Mouse (Mus musculus): Measurements from ENCODE around the gene Ddc. TPM values are rescaled to one million over a fixed set of nuclear protein-coding genes. Genes with fewer than 3 reads are reported as not detected.

The Ddc gene
- total and polyA plus RNA-seq, 3 experiments, result 0.07 to 0.08 TPM; not detected in 1

- no peaks in the 10 kb centered on the region for H3K9me3 ChIP-seq (replicated peaks; ENCODE audit: insufficient read depth, low read length)
- H3K4me1 ChIP-seq (ENCODE audit: control insufficient read depth in 1 of 2, insufficient read depth in 2 of 2, low read length in 2 of 2), result peaks cover 5 to 6% of the 10 kb centered on the region in 2 experiments
- H3K27ac ChIP-seq (ENCODE audit: control insufficient read depth, low read depth, low read length), result peak within 1 kb of the TSS; percentile 97
- peak within 1 kb of the TSS; percentile 92 for H3K9ac ChIP-seq (ENCODE audit: control insufficient read depth, low read depth, low read length, poor library complexity, severe bottlenecking)
- H3K27me3 ChIP-seq (ENCODE audit: control insufficient read depth in 1 of 2, insufficient read depth in 2 of 2, low read length in 2 of 2), result no peaks in the 10 kb centered on the region
- peak; percentile 99 for DNase-seq (ENCODE audit: low read depth, low spot score)
- H3K36me3 ChIP-seq (ENCODE audit: control insufficient read depth in 1 of 2, insufficient read depth in 2 of 2, low read length in 2 of 2), result peaks cover 8 to 29% of the 10 kb centered on the region in 2 experiments
- H3K4me3 ChIP-seq (ENCODE audit: control insufficient read depth in 1 of 2, insufficient read depth in 1 of 2, low read depth in 2 of 2, low read length in 2 of 2), result peak within 1 kb of the TSS; percentile 56 to 81
- H3K79me2 ChIP-seq (ENCODE audit: control insufficient read depth, insufficient read depth, low read length, poor library complexity), result peaks cover 19% of the 10 kb centered on the region
- TF ChIP-seq TAL1 (IDR thresholded peaks at IDR 0.05; ENCODE audit: low read length) (no peak), NRF1 (IDR thresholded peaks at IDR 0.05; ENCODE audit: insufficient read depth, low read depth, low read length, poor library complexity, severe bottlenecking) (peak; percentile 95), ZKSCAN1 (IDR thresholded peaks at IDR 0.05; ENCODE audit: low read depth, low read length) (no peak), UBTF (IDR thresholded peaks at IDR 0.05; ENCODE audit: borderline replicate concordance, insufficient read depth, low read depth, low read length) (no peak), ETS1 (IDR thresholded peaks at IDR 0.05; ENCODE audit: low read depth, low read length) (no peak; the same call in 1 of the 2 replicates), SMC3 (IDR thresholded peaks at IDR 0.05; ENCODE audit: low read depth, low read length) (peak; percentile 11; the same call in 1 of the 2 replicates), USF2 (IDR thresholded peaks at IDR 0.05; ENCODE audit: borderline replicate concordance in 1 of 2, insufficient read depth in 1 of 2, low read depth in 1 of 2, low read length in 2 of 2) (no peak), HCFC1 (IDR thresholded peaks at IDR 0.05; ENCODE audit: low read depth, low read length) (peak; percentile 78), SIN3A (IDR thresholded peaks at IDR 0.05; ENCODE audit: low read length) (0 out of 2 replicates have a peak, but pooled peaks have one; percentile 62), MEF2A (IDR thresholded peaks at IDR 0.05; ENCODE audit: extremely low read depth, insufficient replicate concordance, low read depth, low read length, poor library complexity, severe bottlenecking) (no peak), BHLHE40 (IDR thresholded peaks at IDR 0.05; ENCODE audit: borderline replicate concordance, low read depth, low read length) (no peak), GABPA (IDR thresholded peaks at IDR 0.05; ENCODE audit: low read depth, low read length) (no peak), E2F4 (IDR thresholded peaks at IDR 0.05; ENCODE audit: borderline replicate concordance, low read depth, low read length) (peak; percentile 98), MYB (IDR thresholded peaks at IDR 0.05; ENCODE audit: low read depth, low read length) (no peak), POLR2AphosphoS2 (IDR thresholded peaks at IDR 0.05; ENCODE audit: low read length) (peak; percentile 88), TBP (IDR thresholded peaks at IDR 0.05; ENCODE audit: low read depth, low read length) (peak; percentile 63), GATA1 (IDR thresholded peaks at IDR 0.05; ENCODE audit: low read depth, low read length) (no peak), KAT2A (conservative IDR thresholded peaks at IDR 0.05; ENCODE audit: low read depth, low read length) (peak; percentile 28; the same call in 1 of the 2 replicates), RAD21 (IDR thresholded peaks at IDR 0.05; ENCODE audit: low read depth, low read length) (no peak), CHD2 (IDR thresholded peaks at IDR 0.05; ENCODE audit: low read length) (no peak; the same call in 1 of the 2 replicates), MXI1 (IDR thresholded peaks at IDR 0.05; ENCODE audit: low read depth, low read length) (peak; percentile 52), EP300 (IDR thresholded peaks at IDR 0.05; ENCODE audit: low read depth in 1 of 2, low read length in 2 of 2) (no peak; a peak in 1 of 4 replicates), MAZ (IDR thresholded peaks at IDR 0.05; ENCODE audit: low read depth, low read length) (peak; percentile 48; the same call in 1 of the 2 replicates), ZMIZ1 (IDR thresholded peaks at IDR 0.05; ENCODE audit: low read depth, low read length) (0 out of 2 replicates have a peak, but pooled peaks have one; percentile 57), CTCF (IDR thresholded peaks at IDR 0.05 in 2 of 3, conservative IDR thresholded peaks at IDR 0.05 in 1 of 3; ENCODE audit: control insufficient read depth in 1 of 3, insufficient read depth in 1 of 3, low read depth in 2 of 3, low read length in 3 of 3, poor library complexity in 1 of 3, severe bottlenecking in 1 of 3) (peak in 1 of 3 experiments; percentile 6; a peak in 1 of 6 replicates), ELF1 (IDR thresholded peaks at IDR 0.05; ENCODE audit: low read depth, low read length) (no peak), NELFE (IDR thresholded peaks at IDR 0.05; ENCODE audit: low read depth, low read length) (peak; percentile 88), CHD1 (IDR thresholded peaks at IDR 0.05; ENCODE audit: low read depth, low read length) (0 out of 2 replicates have a peak, but pooled peaks have one; percentile 79), RCOR1 (IDR thresholded peaks at IDR 0.05; ENCODE audit: low read depth, low read length) (no peak), POLR2AphosphoS5 (IDR thresholded peaks at IDR 0.05; ENCODE audit: borderline replicate concordance, low read depth, low read length) (no peak), POLR2A (IDR thresholded peaks at IDR 0.05; ENCODE audit: control insufficient read depth in 1 of 2, insufficient read depth in 1 of 2, low read depth in 1 of 2, low read length in 2 of 2, poor library complexity in 1 of 2) (peak; percentile 96 to 97; a peak in 3 of 4 replicates), MYC (IDR thresholded peaks at IDR 0.05; ENCODE audit: low read depth, low read length) (peak; percentile 71), TCF12 (IDR thresholded peaks at IDR 0.05; ENCODE audit: low read depth, low read length) (peak; percentile 36; the same call in 1 of the 2 replicates), ZNF384 (IDR thresholded peaks at IDR 0.05; ENCODE audit: low read depth, low read length) (no peak), JUND (IDR thresholded peaks at IDR 0.05; ENCODE audit: low read depth, low read length) (no peak), USF1 (IDR thresholded peaks at IDR 0.05; ENCODE audit: low read depth, low read length) (no peak)
Measured at GRCm38 (mm10) chr11:11808820-11809403, 89.0 kb downstream of the Ddc start, which contains the start of gene Fignl1. Gene Fignl1 (minus strand): TSS chr11:11808962.

Measured in MEL (cell line).